Mouse (Mus musculus) myocyte (in vitro differentiated cells): ENCODE results near the gene Slc25a44.

Experiments
- CEBPB ChIP-seq: IDR thresholded peaks from 2 replicates; pipeline ENCODE4 v1.6.1; 2011; ENCODE audit warnings: mild to moderate bottlenecking, moderate library complexity; ENCODE audit not compliant: poor library complexity, insufficient read depth, severe bottlenecking
- MAX ChIP-seq: IDR thresholded peaks from one replicate; pipeline ENCODE4 v1.6.1; 2011; ENCODE audit warnings: low read depth, mild to moderate bottlenecking, control low read depth
- MYOD1 ChIP-seq, 3 experiments: IDR thresholded peaks; one replicate each; pipeline ENCODE4 v1.6.1; 2011; ENCODE audit warnings: control low read depth in 2 of 3, low read depth in 2 of 3, mild to moderate bottlenecking in 2 of 3, moderate library complexity in 1 of 3; ENCODE audit not compliant: insufficient read length in 2 of 3, control insufficient read depth in 1 of 3
- POLR2A ChIP-seq: IDR thresholded peaks from one replicate; pipeline ENCODE4 v1.6.1; 2011; ENCODE audit warnings: low read depth, mild to moderate bottlenecking, control low read depth, moderate library complexity; ENCODE audit not compliant: insufficient read length
- POLR2AphosphoS2 ChIP-seq: IDR thresholded peaks from one replicate; pipeline ENCODE4 v1.6.1; 2011; ENCODE audit warnings: low read depth, control low read depth; ENCODE audit not compliant: insufficient read length
- TCF12 ChIP-seq: IDR thresholded peaks from one replicate; pipeline ENCODE4 v1.6.1; 2011; ENCODE audit warnings: mild to moderate bottlenecking, control low read depth; ENCODE audit not compliant: poor library complexity, insufficient read depth, severe bottlenecking
- USF1 ChIP-seq: IDR thresholded peaks from one replicate; pipeline ENCODE4 v1.6.1; 2011; ENCODE audit warnings: low read depth, mild to moderate bottlenecking, control low read depth, moderate library complexity

DNA sequence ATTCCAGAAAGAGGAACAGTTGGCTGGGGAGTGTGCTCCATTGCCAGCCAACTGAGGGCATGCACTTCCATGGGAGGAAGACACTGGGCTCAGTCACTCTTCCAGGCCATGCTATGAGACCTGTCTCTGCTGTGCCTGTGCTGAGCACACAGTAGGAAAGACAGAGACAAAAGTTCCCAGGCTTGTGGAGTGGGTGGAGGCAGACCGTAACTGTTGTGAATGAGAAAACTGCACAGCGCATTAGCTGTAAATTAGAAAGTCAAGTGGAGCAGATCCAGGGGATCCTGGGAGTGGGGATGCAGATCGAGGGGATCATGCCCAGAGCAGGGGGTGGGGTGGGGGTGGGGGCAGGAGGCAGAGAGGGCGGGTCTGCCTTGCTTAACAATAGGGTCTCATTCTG is 14.6 kb upstream of the Slc25a44 start:
- no peak for TF ChIP-seq USF1
- no peak for TF ChIP-seq POLR2A
- TF ChIP-seq CEBPB, result no peak
- TF ChIP-seq POLR2AphosphoS2, result no peak
- no peak for TF ChIP-seq MAX
- TF ChIP-seq MYOD1 (IDR thresholded peaks at IDR 0.05; ENCODE audit: control insufficient read depth in 1 of 3, insufficient read length in 2 of 3, low read depth in 2 of 3), result no peak
- TF ChIP-seq TCF12, result no peak
